Mouse (Mus musculus) erythroblast, embryonic 14.5 days (primary cell): ENCODE measurements around the gene Gm49322.

ENCODE experiments used
- GATA1 ChIP-seq: IDR thresholded peaks from 2 replicates; pipeline ENCODE4 v1.6.1; 2012; ENCODE audit warnings: low read length, inconsistent platforms, mixed read lengths
- TAL1 ChIP-seq: IDR thresholded peaks from 3 replicates; pipeline ENCODE4 v1.6.1; 2012; ENCODE audit warnings: low read length, inconsistent platforms, mixed read lengths

DNA sequence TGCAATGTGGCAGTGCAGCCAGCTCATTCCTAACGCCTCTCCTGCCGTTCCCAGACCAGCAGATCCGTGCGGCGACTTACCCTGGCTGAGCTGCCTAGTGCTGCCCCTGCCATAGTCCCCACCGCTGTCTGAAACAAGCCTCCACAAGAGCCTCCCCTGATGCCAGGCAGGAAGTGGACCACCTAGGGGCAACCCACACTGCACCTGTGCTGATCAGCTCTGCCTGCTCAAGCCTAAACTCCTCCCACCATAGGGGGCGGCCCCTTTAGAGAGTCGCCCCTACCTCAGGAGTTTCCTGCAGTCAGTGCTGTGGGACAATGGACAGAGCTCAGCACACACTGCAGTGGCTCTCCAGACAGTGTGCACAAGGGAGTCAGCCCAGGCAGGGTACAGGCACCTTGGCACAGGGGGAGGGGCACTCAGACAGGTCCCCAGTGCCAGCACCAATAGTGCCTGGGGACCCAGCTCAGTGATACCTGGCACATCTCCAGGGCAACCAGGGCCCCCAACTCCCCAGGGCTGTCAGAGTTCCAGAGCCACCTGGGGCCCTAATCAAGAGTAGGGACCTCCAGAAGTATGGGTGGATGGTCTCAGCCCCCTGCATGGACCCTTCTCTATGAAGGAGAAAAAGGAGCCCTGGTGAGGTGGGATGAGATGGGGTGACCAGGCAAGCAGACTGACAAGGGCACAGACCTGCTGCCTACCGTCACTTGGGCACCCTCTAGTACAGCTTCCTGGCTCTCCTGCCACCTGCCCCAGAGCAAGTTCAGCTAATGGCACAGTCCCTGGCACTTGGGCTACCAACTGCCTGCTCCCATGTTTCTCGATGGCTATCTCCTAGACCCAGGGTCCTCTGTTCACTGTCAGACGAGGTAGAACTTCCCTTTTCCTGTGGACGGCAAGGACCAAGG is 20.9 kb upstream of the Gm49322 start:
- TF ChIP-seq TAL1 (no peak), GATA1 (no peak)
